ENCODE assay signal across 8 mouse cellular contexts in genomic region chr15:56764957-56765482, GRCm38 (mm10).
DNase-seq lines count a peak whose midpoint lies in the region; ATAC-seq lines count a peak whose summit lies in the region.

No protein-coding gene starts in this region.

- 26% methylated on average over 9 of the region's 9 CpGs for WGBS in embryonic facial prominence, embryonic 11.5 days

- no peaks in the 10 kb centered on the region for H3K4me1 ChIP-seq in embryonic facial prominence, embryonic 11.5 days (ENCODE audit: control insufficient read depth, insufficient read depth, low read length)

- intact Hi-C loops in heart, postnatal 10 days (cut with DNase I), result no loop called here

- DNase-seq in adrenal gland, postnatal 14 days, result peak; percentile 14
- no peak for DNase-seq in adrenal gland, adult 8-10 months
- DNase-seq in embryonic facial prominence, embryonic 11.5 days (ENCODE audit: low spot score), result no peak
- DNase-seq in heart, postnatal 10 days, result peak; percentile 26 to 29
- DNase-seq in kidney, postnatal 25 days, result peak; percentile 52 to 74
- DNase-seq in urinary bladder, postnatal 25 days (ENCODE audit: low spot score), result peak; percentile 8
- no peak for DNase-seq in spleen, postnatal 36 days (ENCODE audit: low spot score in 2 of 2)
- DNase-seq in frontal cortex, postnatal 14 days (ENCODE audit: low spot score in 2 of 2), result no peak

- H3K9ac ChIP-seq in embryonic facial prominence, embryonic 11.5 days (replicated peaks; ENCODE audit: low read length), result no peak overlapping the region

- no peaks in the 10 kb centered on the region for H3K36me3 ChIP-seq in embryonic facial prominence, embryonic 11.5 days (replicated peaks; ENCODE audit: control insufficient read depth, insufficient read depth, low read depth, low read length)

- peak; percentile 39; the same call in 1 of the 2 replicates for ATAC-seq in embryonic facial prominence, embryonic 11.5 days (replicated peaks; ENCODE audit: insufficient number of reproducible peaks, low FRiP score, low TSS enrichment, low read depth)

- H3K4me2 ChIP-seq in embryonic facial prominence, embryonic 11.5 days (ENCODE audit: low read depth, low read length), result no peak overlapping the region

- no peak overlapping the region for H3K27ac ChIP-seq in embryonic facial prominence, embryonic 11.5 days (replicated peaks; ENCODE audit: low read depth, low read length)

- no peaks in the 10 kb centered on the region for H3K27me3 ChIP-seq in embryonic facial prominence, embryonic 11.5 days (ENCODE audit: control insufficient read depth, insufficient read depth, low read length)

- no peak overlapping the region for H3K4me3 ChIP-seq in embryonic facial prominence, embryonic 11.5 days (ENCODE audit: low read depth, low read length)

- H3K9me3 ChIP-seq in embryonic facial prominence, embryonic 11.5 days (replicated peaks; ENCODE audit: control insufficient read depth, low read length), result no peaks in the 10 kb centered on the region

Comparison
In these comparisons a context has a peak if more than half of its experiments do, and no peak if none do; other contexts are left out.
1. DNase-seq: peak in adrenal gland, postnatal 14 days (single experiment), heart, postnatal 10 days (2 of 2), kidney, postnatal 25 days (2 of 2) and urinary bladder, postnatal 25 days (single experiment); none in adrenal gland, adult 8-10 months (single experiment), embryonic facial prominence, embryonic 11.5 days (single experiment), spleen, postnatal 36 days (0 of 2) and frontal cortex, postnatal 14 days (0 of 2).